Comparison of ENCODE assay signal across 26 mouse cellular contexts in genomic region chr3:133526119-133526723, GRCm38 (mm10). TPM values are rescaled to one million over a fixed set of nuclear protein-coding genes. Genes with fewer than 3 reads are reported as not detected.
A peak's percentile ranks its signal among the peaks of the same experiment; 100 is the strongest.
DNase-seq lines count a peak whose midpoint lies in the region; ATAC-seq and TF ChIP-seq lines count a peak whose summit lies in the region.
"Had no signal": no experiment of that assay in that cellular context is flagged by ENCODE, and none has a peak within 500 bp of the region (broad histone marks: within the 10 kb centered on the region; RNA-seq: fewer than 3 reads in every experiment).

No protein-coding gene starts in this region.

- peak; percentile 56 for ATAC-seq in granulocyte monocyte progenitor cell, adult 5-6 weeks (replicated peaks; ENCODE audit: poor library complexity, severe bottlenecking)
- ATAC-seq in megakaryocyte progenitor cell, adult 5-6 weeks (replicated peaks; ENCODE audit: poor library complexity): peak; percentile 56
- ATAC-seq: forebrain, embryonic 15.5 days; midbrain, embryonic 13.5 days had no signal

- in situ Hi-C loops in ES-E14 (cut with MboI; ENCODE audit: low sequenced_read_pairs in 2 of 2, unreplicated experiment in 2 of 2): no loop called here

- DNase-seq in CD4-positive, CD25-positive, alpha-beta regulatory T cell, adult 2 months (ENCODE audit: low read depth, low spot score): peak; percentile 20
- DNase-seq in ES-E14 (ENCODE audit: low read depth, low spot score): no peak
- no peak for DNase-seq in cerebellum, postnatal 25 days
- DNase-seq in cerebellum, adult 8-10 months: no peak
- DNase-seq in left cerebral cortex, postnatal 10 days (ENCODE audit: extremely low spot score in 1 of 2, low spot score in 2 of 2): no peak
- no peak for DNase-seq in kidney, adult 11 months
- DNase-seq: cerebellum, adult 18-20 months; cerebellum, postnatal 36 days; gastrocnemius, postnatal 10 days; heart, adult 18-20 months; heart, postnatal 14 days; kidney, adult 8-10 months; kidney, postnatal 10 days; left cerebral cortex, postnatal 4 days; lung, postnatal 36 days; right cerebral cortex, postnatal 14 days; thymus, postnatal 14 days had no signal

- H3K9me3 ChIP-seq in ES-E14 (ENCODE audit: control insufficient read depth, insufficient read depth, low read depth, low read length): no peaks in the 10 kb centered on the region
- H3K9me3 ChIP-seq: forebrain, embryonic 15.5 days; heart, embryonic 13.5 days; hindbrain, embryonic 12.5 days; limb, embryonic 15.5 days; lung, embryonic 15.5 days; midbrain, embryonic 13.5 days had no signal

- H3K4me1 ChIP-seq in ES-E14 (ENCODE audit: control insufficient read depth in 2 of 2, insufficient read depth in 2 of 2, low read length in 2 of 2, poor library complexity in 1 of 2): peaks cover 11 to 14% of the 10 kb centered on the region in 2 experiments
- H3K4me1 ChIP-seq: forebrain, embryonic 15.5 days; hindbrain, embryonic 12.5 days; midbrain, embryonic 13.5 days had no signal

- H3K4me3 ChIP-seq in ES-E14 (ENCODE audit: insufficient read depth in 1 of 2, low read depth in 1 of 2, low read length in 2 of 2, poor library complexity in 1 of 2, severe bottlenecking in 1 of 2): no peak overlapping the region
- H3K4me3 ChIP-seq: forebrain, embryonic 15.5 days; heart, embryonic 13.5 days; hindbrain, embryonic 12.5 days; limb, embryonic 15.5 days; lung, embryonic 15.5 days; midbrain, embryonic 13.5 days had no signal

- H3K9ac ChIP-seq in ES-E14 (ENCODE audit: insufficient read depth, low read depth, low read length, poor library complexity, severe bottlenecking): no peak overlapping the region
- H3K9ac ChIP-seq: forebrain, embryonic 15.5 days; heart, embryonic 13.5 days; hindbrain, embryonic 12.5 days; limb, embryonic 15.5 days; liver, embryonic 14.5 days; lung, embryonic 15.5 days; midbrain, embryonic 13.5 days had no signal

- intact Hi-C loops in left cerebral cortex, postnatal 10 days (cut with DNase I): no loop called here

- peak overlapping the region; percentile 36; the same call in 1 of the 2 replicates for H3K27ac ChIP-seq in ES-E14 (ENCODE audit: insufficient read depth, low read depth, low read length, poor library complexity, severe bottlenecking)
- H3K27ac ChIP-seq: forebrain, embryonic 15.5 days; heart, embryonic 13.5 days; hindbrain, embryonic 12.5 days; limb, embryonic 15.5 days; liver, embryonic 14.5 days; lung, embryonic 15.5 days; midbrain, embryonic 13.5 days had no signal

- no peaks in the 10 kb centered on the region for H3K36me3 ChIP-seq in ES-E14 (ENCODE audit: control insufficient read depth, insufficient read depth, low read length, poor library complexity, severe bottlenecking)
- H3K36me3 ChIP-seq: forebrain, embryonic 15.5 days; hindbrain, embryonic 12.5 days; lung, embryonic 15.5 days; midbrain, embryonic 13.5 days had no signal

TF ChIP-seq in ES-E14, 5 proteins besides CTCF, POLR2A, EP300 and RAD21:
- TF ChIP-seq CHD2 (IDR thresholded peaks at IDR 0.05; ENCODE audit: low read depth, low read length): no peak
- TF ChIP-seq MAFK (IDR thresholded peaks at IDR 0.05; ENCODE audit: insufficient read depth, low read depth, low read length): no peak

RNA-seq across cellular contexts. Expression of gene Tet2, which starts 18.7 kb away (rescaled TPM):
- total RNA-seq in ES-E14 (2012; rRNA removed): 86.9 and 106 TPM in 2 replicates
- 79.7 and 95.8 TPM in 2 replicates for total RNA-seq in granulocyte monocyte progenitor cell, adult 5-6 weeks (2014; fragmentation: Nextera tagmentation)
- total RNA-seq in granulocyte monocyte progenitor cell, adult 5-6 weeks (2017): 60.2 and 63.6 TPM in 2 replicates
- total RNA-seq in megakaryocyte progenitor cell, adult 5-6 weeks (2015): 52.2 and 65.9 TPM in 2 replicates
- total RNA-seq in megakaryocyte progenitor cell, adult 5-6 weeks (2017): 42.4 and 55.8 TPM in 2 replicates
- 10 to 100 TPM; 53.5 to 55.1 TPM for total RNA-seq in left cerebral cortex, postnatal 10 days (2021)
